Mouse (Mus musculus) cerebellum, adult 2 months (tissue): ENCODE data around the gene Hoxa13. TPM values are rescaled to one million over a fixed set of nuclear protein-coding genes. Genes with fewer than 3 reads are reported as not detected.

Source experiments
- DNase-seq, 2 experiments: peaks; one replicate each; pipeline ENCODE4 v3.0.0; 2021
- H3K27ac ChIP-seq: fragments of 200-500 bp; 2 replicates; pipeline ENCODE4 v1.5.1; 2012; ENCODE audit warnings: low read length, control low read depth, inconsistent platforms; ENCODE audit not compliant: insufficient read depth
- H3K27me3 ChIP-seq: fragments of 200-500 bp; 2 replicates; pipeline ENCODE4 v1.6.1; 2012; ENCODE audit warnings: inconsistent platforms, mild to moderate bottlenecking, low read length, moderate library complexity; ENCODE audit not compliant: control insufficient read depth, insufficient read depth
- H3K4me1 ChIP-seq: fragments of 200-500 bp; 2 replicates; pipeline ENCODE4 v1.6.1; 2011; ENCODE audit warnings: low read length; ENCODE audit not compliant: control insufficient read depth, insufficient read depth
- H3K4me3 ChIP-seq: fragments of 200-500 bp; replicated peaks from 2 replicates; pipeline ENCODE3; 2011; ENCODE audit warnings: mild to moderate bottlenecking, low read depth, low read length, control low read depth; ENCODE audit not compliant: insufficient read depth
- CTCF ChIP-seq: fragments of 200-500 bp; IDR thresholded peaks from 2 replicates; pipeline ENCODE4 v1.5.1; 2011; ENCODE audit warnings: low read depth, mild to moderate bottlenecking, control low read depth, low read length, moderate library complexity, borderline replicate concordance; ENCODE audit not compliant: insufficient read depth
- POLR2A ChIP-seq: fragments of 200-500 bp; IDR thresholded peaks from 2 replicates; pipeline ENCODE4 v1.6.1; 2011; ENCODE audit warnings: low read length, control low read depth, borderline replicate concordance; ENCODE audit not compliant: insufficient read depth
- WGBS: fragments of 180-500 bp; shearing (Covaris S2); methylation state at CpG from one replicate; pipeline ENCODE4 v1.1.7; 2018; 5-methylcytosine and 5-hydroxymethylcytosine counted together
- polyA plus RNA-seq: library from polyadenylated mRNA; depleted of rRNA; stranded (reverse); fragments of >200 nt; gene quantifications from 2 replicates; pipeline ENCODE4 v1.2.3, GENCODE M21; 2012

Hoxa13 gene
- polyA plus RNA-seq, 1 experiment, result not detected

- WGBS, result 3% methylated on average over 44 of the region's 44 CpGs
- H3K27ac ChIP-seq, result no peak overlapping the region
- H3K4me3 ChIP-seq, result no peak overlapping the region
- H3K4me1 ChIP-seq, result no peaks in the 10 kb centered on the region
- DNase-seq, result no peak
- peaks cover 14% of the 10 kb centered on the region; the same call in 1 of the 2 replicates for H3K27me3 ChIP-seq
- no peak for TF ChIP-seq CTCF
These were observed 30.9 kb downstream of the Hoxa13 start for GRCm38 (mm10) chr6:52229558-52230416.

GRCm38 (mm10) chr6:52228475-52229465 is 31.9 kb downstream of the Hoxa13 start:
- 2% methylated on average over 38 of the region's 38 CpGs for WGBS
- Histone ChIP-seq H3K4me3 (no peak overlapping the region), H3K27me3 (peaks cover 11% of the 10 kb centered on the region; the same call in 1 of the 2 replicates), H3K27ac (no peak overlapping the region), H3K4me1 (no peaks in the 10 kb centered on the region)
- TF ChIP-seq POLR2A (no peak), CTCF (no peak)
- DNase-seq, result no peak

- Histone ChIP-seq H3K4me1 (no peaks in the 10 kb centered on the region), H3K27ac (no peak overlapping the region), H3K27me3 (peaks cover 11% of the 10 kb centered on the region; the same call in 1 of the 2 replicates), H3K4me3 (no peak overlapping the region)
- WGBS, result 5% methylated on average over 11 of the region's 11 CpGs
- no peak for TF ChIP-seq POLR2A
- no peak for TF ChIP-seq CTCF
- DNase-seq, result no peak
These were observed 33.0 kb downstream of the Hoxa13 start for GRCm38 (mm10) chr6:52227470-52228222.

- TF ChIP-seq CTCF (no peak), POLR2A (no peak)
- Histone ChIP-seq H3K4me3 (no peak overlapping the region), H3K27ac (no peak overlapping the region), H3K4me1 (no peaks in the 10 kb centered on the region), H3K27me3 (peaks cover 8% of the 10 kb centered on the region; the same call in 1 of the 2 replicates)
- DNase-seq, result no peak
- 3% methylated on average over 26 of the region's 26 CpGs for WGBS
These were observed 34.0 kb downstream of the Hoxa13 start for GRCm38 (mm10) chr6:52226569-52227257.

GRCm38 (mm10) chr6:52225612-52226568 is 34.8 kb downstream of the Hoxa13 start:
- H3K4me1 ChIP-seq, result no peaks in the 10 kb centered on the region

GRCm38 (mm10) chr6:52224895-52225611 is 35.6 kb downstream of the Hoxa13 start:
- WGBS, result 2% methylated on average over 36 of the region's 36 CpGs
- TF ChIP-seq POLR2A, result no peak
- TF ChIP-seq CTCF, result no peak
- peaks cover 4% of the 10 kb centered on the region; the same call in 1 of the 2 replicates for H3K27me3 ChIP-seq
- DNase-seq, result no peak
- H3K4me3 ChIP-seq, result no peak overlapping the region
- H3K4me1 ChIP-seq, result no peaks in the 10 kb centered on the region
- no peak overlapping the region for H3K27ac ChIP-seq

More at GRCm38 (mm10) chr6:52225612-52226568, 34.8 kb downstream of the Hoxa13 start:
- Histone ChIP-seq H3K4me3 (no peak overlapping the region), H3K27me3 (peaks cover 8% of the 10 kb centered on the region; the same call in 1 of the 2 replicates), H3K27ac (no peak overlapping the region)
- TF ChIP-seq CTCF (no peak), POLR2A (no peak)
- no peak for DNase-seq
- WGBS, result 4% methylated on average over 69 of the region's 69 CpGs
